8 mouse cellular contexts compared by ENCODE assay signal in the genomic region with DNA sequence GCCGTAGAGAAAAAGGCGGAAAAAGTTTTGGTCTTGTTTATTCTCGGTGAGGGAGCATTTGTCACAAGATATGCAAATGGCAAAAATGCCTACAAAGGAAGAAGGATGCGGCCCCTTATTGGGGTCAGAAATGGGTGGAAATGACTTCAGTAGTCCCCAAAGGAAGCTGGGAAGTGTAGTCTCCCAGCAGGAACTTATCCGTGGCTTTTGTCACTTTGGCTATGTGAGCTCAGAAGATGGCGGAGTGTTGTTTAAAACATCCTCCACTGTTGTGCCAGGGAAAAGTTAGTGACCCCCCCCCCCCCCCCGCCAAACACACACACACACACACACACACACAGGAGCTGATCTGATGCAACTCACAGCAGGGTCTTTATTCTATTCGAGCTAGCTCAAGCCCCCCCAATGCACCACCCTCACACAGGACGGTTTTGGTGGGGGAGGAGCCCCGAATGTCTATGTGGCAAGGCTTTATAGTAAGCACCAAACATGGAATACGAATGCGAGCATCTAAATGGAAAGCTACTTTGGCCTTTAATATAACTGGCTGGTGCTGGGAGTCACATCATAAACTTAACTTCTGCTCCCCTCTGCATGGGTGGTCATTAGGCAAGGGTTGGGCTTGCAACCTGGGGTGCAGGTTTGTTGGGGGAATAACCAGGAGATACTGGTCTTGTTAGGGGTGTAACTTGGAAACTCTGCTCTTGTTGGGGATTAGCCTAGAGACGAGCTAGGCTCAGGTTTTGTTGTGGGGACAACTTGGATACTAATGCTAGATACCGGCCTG. TPM values are rescaled to one million over a fixed set of nuclear protein-coding genes. Genes with fewer than 3 reads are reported as not detected.
DNase-seq lines count a peak whose midpoint lies in the region; ATAC-seq and TF ChIP-seq lines count a peak whose summit lies in the region.

No protein-coding gene starts in this region.

- peak overlapping the region; percentile 61 for H3K4me2 ChIP-seq in embryonic facial prominence, embryonic 11.5 days (ENCODE audit: low read depth, low read length)
- peak overlapping the region; percentile 76 for H3K4me2 ChIP-seq in liver, postnatal 0 days (ENCODE audit: low read depth, low read length)
- H3K4me2 ChIP-seq in neural tube, embryonic 11.5 days (ENCODE audit: low read depth) = peak overlapping the region; percentile 83

- intact Hi-C loops in heart, postnatal 10 days (cut with DNase I) = no loop called here

- H3K36me3 ChIP-seq in embryonic facial prominence, embryonic 11.5 days (replicated peaks; ENCODE audit: control insufficient read depth, insufficient read depth, low read depth, low read length) = no peaks in the 10 kb centered on the region
- no peaks in the 10 kb centered on the region for H3K36me3 ChIP-seq in liver, postnatal 0 days (replicated peaks; ENCODE audit: insufficient read depth, low read length)
- no peaks in the 10 kb centered on the region for H3K36me3 ChIP-seq in neural tube, embryonic 11.5 days (ENCODE audit: control insufficient read depth, insufficient read depth, low read length)

- peak overlapping the region; percentile 86 for H3K27ac ChIP-seq in embryonic facial prominence, embryonic 11.5 days (replicated peaks; ENCODE audit: low read depth, low read length)
- peak overlapping the region; percentile 96 for H3K27ac ChIP-seq in liver, postnatal 0 days (ENCODE audit: low read depth)
- H3K27ac ChIP-seq in neural tube, embryonic 11.5 days (ENCODE audit: low read depth, low read length) = peak overlapping the region; percentile 91

- H3K9ac ChIP-seq in embryonic facial prominence, embryonic 11.5 days (replicated peaks; ENCODE audit: low read length) = peak overlapping the region; percentile 72
- peak overlapping the region; percentile 65 for H3K9ac ChIP-seq in liver, postnatal 0 days (replicated peaks)
- H3K9ac ChIP-seq in neural tube, embryonic 11.5 days (ENCODE audit: low read length) = peak overlapping the region; percentile 83

- TF ChIP-seq CTCF in liver, postnatal 0 days (IDR thresholded peaks at IDR 0.05; ENCODE audit: low read depth) = no peak

- 30% methylated on average over 14 of the region's 14 CpGs for WGBS in embryonic facial prominence, embryonic 11.5 days
- 31% methylated on average over 14 of the region's 14 CpGs for WGBS in liver, postnatal 0 days (ENCODE audit: insufficient replicate concordance)
- 37% methylated on average over 13 of the region's 14 CpGs for WGBS in neural tube, embryonic 11.5 days

- peak; percentile 55 for DNase-seq in urinary bladder, postnatal 14 days (ENCODE audit: low spot score)
- DNase-seq in urinary bladder, adult 18-20 months (ENCODE audit: low spot score in 2 of 2) = no peak
- peak; percentile 85 for DNase-seq in embryonic facial prominence, embryonic 11.5 days (ENCODE audit: low spot score)
- DNase-seq in heart, postnatal 10 days = peak; percentile 77 to 78
- DNase-seq in layer of hippocampus, adult 11-12 months (ENCODE audit: low spot score) = peak; percentile 76
- peak; percentile 48 for DNase-seq in liver, postnatal 0 days
- no peak for DNase-seq in neural tube, embryonic 11.5 days (ENCODE audit: low spot score)
- no peak for DNase-seq in T-cell, adult 2 months (ENCODE audit: low spot score)

- H3K9me3 ChIP-seq in embryonic facial prominence, embryonic 11.5 days (replicated peaks; ENCODE audit: control insufficient read depth, low read length) = no peaks in the 10 kb centered on the region
- no peaks in the 10 kb centered on the region for H3K9me3 ChIP-seq in liver, postnatal 0 days (ENCODE audit: low read length)
- no peaks in the 10 kb centered on the region for H3K9me3 ChIP-seq in neural tube, embryonic 11.5 days (ENCODE audit: control insufficient read depth, low read length)

- no peak for TF ChIP-seq EP300 in liver, postnatal 0 days (IDR thresholded peaks at IDR 0.05; ENCODE audit: low read depth)

- ATAC-seq in embryonic facial prominence, embryonic 11.5 days (replicated peaks; ENCODE audit: insufficient number of reproducible peaks, low FRiP score, low TSS enrichment, low read depth) = peak; percentile 77
- peak; percentile 73 for ATAC-seq in liver, postnatal 0 days
- peak; percentile 76 for ATAC-seq in neural tube, embryonic 11.5 days (ENCODE audit: insufficient read depth, low FRiP score, low TSS enrichment)

- peak overlapping the region; percentile 47 for H3K4me3 ChIP-seq in embryonic facial prominence, embryonic 11.5 days (ENCODE audit: low read depth, low read length)
- peak overlapping the region; percentile 56 for H3K4me3 ChIP-seq in liver, postnatal 0 days (ENCODE audit: low read depth, low read length)
- H3K4me3 ChIP-seq in neural tube, embryonic 11.5 days (ENCODE audit: low read depth, low read length) = peak overlapping the region; percentile 38

- H3K4me1 ChIP-seq in embryonic facial prominence, embryonic 11.5 days (ENCODE audit: control insufficient read depth, insufficient read depth, low read length) = no peaks in the 10 kb centered on the region
- peaks cover 16% of the 10 kb centered on the region for H3K4me1 ChIP-seq in liver, postnatal 0 days (ENCODE audit: insufficient read depth)
- H3K4me1 ChIP-seq in neural tube, embryonic 11.5 days (ENCODE audit: control insufficient read depth, insufficient read depth, low read length) = peaks cover 6% of the 10 kb centered on the region; the same call in 1 of the 2 replicates

- no peaks in the 10 kb centered on the region for H3K27me3 ChIP-seq in embryonic facial prominence, embryonic 11.5 days (ENCODE audit: control insufficient read depth, insufficient read depth, low read length)
- no peaks in the 10 kb centered on the region for H3K27me3 ChIP-seq in liver, postnatal 0 days (ENCODE audit: insufficient read depth, low read length)
- no peaks in the 10 kb centered on the region for H3K27me3 ChIP-seq in neural tube, embryonic 11.5 days (ENCODE audit: control insufficient read depth, insufficient read depth, low read length)

RNA-seq across cellular contexts. Expression of a gene that starts 0.7 kb away (rescaled TPM):
- polyA plus RNA-seq in embryonic facial prominence, embryonic 11.5 days (2014; fragmentation: Nextera tagmentation; extraction: Ambion mirVana) = 10.9 and 14.3 TPM in 2 replicates
- total RNA-seq in heart, postnatal 10 days (2021) = 10 to 100 TPM; 12.4 to 16.7 TPM
- polyA plus RNA-seq in liver, postnatal 0 days (2015; fragmentation: Nextera tagmentation; extraction: Ambion mirVana) = 2.4 and 2.7 TPM in 2 replicates
- 15.7 and 18.7 TPM in 2 replicates for polyA plus RNA-seq in neural tube, embryonic 11.5 days (2014; fragmentation: Nextera tagmentation; extraction: Ambion mirVana)

RNA-seq across cellular contexts. Expression of a gene that starts 17.3 kb away (rescaled TPM):
- 3.8 and 4.3 TPM in 2 replicates for polyA plus RNA-seq in embryonic facial prominence, embryonic 11.5 days (2014; fragmentation: Nextera tagmentation; extraction: Ambion mirVana)
- 100 to 1,000 TPM in 1 of 2 experiments, 10 to 100 TPM in 1; 86.7 to 106 TPM for total RNA-seq in heart, postnatal 10 days (2021)
- polyA plus RNA-seq in liver, postnatal 0 days (2015; fragmentation: Nextera tagmentation; extraction: Ambion mirVana) = 485 and 531 TPM in 2 replicates
- polyA plus RNA-seq in neural tube, embryonic 11.5 days (2014; fragmentation: Nextera tagmentation; extraction: Ambion mirVana) = 1.6 and 2.8 TPM in 2 replicates

RNA-seq across cellular contexts. Expression of a gene that starts 17.9 kb away (rescaled TPM):
- 18.9 and 22.3 TPM in 2 replicates for polyA plus RNA-seq in embryonic facial prominence, embryonic 11.5 days (2014; fragmentation: Nextera tagmentation; extraction: Ambion mirVana)
- 10 to 100 TPM; 14.4 to 15.7 TPM for total RNA-seq in heart, postnatal 10 days (2021)
- polyA plus RNA-seq in liver, postnatal 0 days (2015; fragmentation: Nextera tagmentation; extraction: Ambion mirVana) = 1.1 and 1.2 TPM in 2 replicates
- polyA plus RNA-seq in neural tube, embryonic 11.5 days (2014; fragmentation: Nextera tagmentation; extraction: Ambion mirVana) = 59.7 and 70.8 TPM in 2 replicates

RNA-seq across cellular contexts. Expression of a gene that starts 34.1 kb away (rescaled TPM):
- not detected in 2 replicates for polyA plus RNA-seq in embryonic facial prominence, embryonic 11.5 days (2014; fragmentation: Nextera tagmentation; extraction: Ambion mirVana)
- not detected for total RNA-seq in heart, postnatal 10 days (2021)
- polyA plus RNA-seq in liver, postnatal 0 days (2015; fragmentation: Nextera tagmentation; extraction: Ambion mirVana) = not detected in 2 replicates
- polyA plus RNA-seq in neural tube, embryonic 11.5 days (2014; fragmentation: Nextera tagmentation; extraction: Ambion mirVana) = not detected in 2 replicates

RNA-seq across cellular contexts. Expression of a gene that starts 38.4 kb away (rescaled TPM):
- 33.5 and 34.2 TPM in 2 replicates for polyA plus RNA-seq in embryonic facial prominence, embryonic 11.5 days (2014; fragmentation: Nextera tagmentation; extraction: Ambion mirVana)
- total RNA-seq in heart, postnatal 10 days (2021) = 10 to 100 TPM; 24.3 to 27.7 TPM
- polyA plus RNA-seq in liver, postnatal 0 days (2015; fragmentation: Nextera tagmentation; extraction: Ambion mirVana) = 14.4 and 14.8 TPM in 2 replicates
- 39.8 and 47.5 TPM in 2 replicates for polyA plus RNA-seq in neural tube, embryonic 11.5 days (2014; fragmentation: Nextera tagmentation; extraction: Ambion mirVana)

Comparison
In these comparisons a context has a peak if more than half of its experiments do, and no peak if none do; other contexts are left out.
1. DNase-seq: peak in urinary bladder, postnatal 14 days (single experiment), embryonic facial prominence, embryonic 11.5 days (single experiment), heart, postnatal 10 days (2 of 2), layer of hippocampus, adult 11-12 months (single experiment) and liver, postnatal 0 days (single experiment); none in urinary bladder, adult 18-20 months (0 of 2), neural tube, embryonic 11.5 days (single experiment) and T-cell, adult 2 months (single experiment).
2. RNA of a gene that starts 17.3 kb away (polyA plus RNA-seq): 485 to 531 TPM in liver, postnatal 0 days; 3.8 to 4.3 TPM in embryonic facial prominence, embryonic 11.5 days and 1.6 to 2.8 TPM in neural tube, embryonic 11.5 days; every median in the first group is over 10 times any median in the second.
3. Peak in every context shown above with its lines, with median percentiles within 50 percentile points of each other: ATAC-seq, H3K27ac ChIP-seq, H3K4me2 ChIP-seq, H3K4me3 ChIP-seq and H3K9ac ChIP-seq.